Mouse (Mus musculus) neural tube, embryonic 11.5 days (tissue): ENCODE results near the gene Stat4. TPM values are rescaled to one million over a fixed set of nuclear protein-coding genes. Genes with fewer than 3 reads are reported as not detected.
A peak's percentile ranks its signal among the peaks of the same experiment; 100 is the strongest.

ENCODE experiments used
- ATAC-seq: fragments of 200-750 bp; cut with Nextera tagmentation; 2 replicates; pipeline ENCODE4 v1.8.0; 2017; ENCODE audit warnings: moderate number of reproducible peaks, mild to moderate bottlenecking, moderate TSS enrichment, moderate library complexity; ENCODE audit not compliant: insufficient read depth, low FRiP score, low TSS enrichment
- DNase-seq: peaks from one replicate; pipeline ENCODE4 v3.0.0-alpha.2; 2015; ENCODE audit warnings: low spot score
- H3K27ac ChIP-seq: fragments of 300-500 bp; sonication (generic); 2 replicates; pipeline ENCODE4 v1.5.1; 2014; ENCODE audit warnings: low read depth, mild to moderate bottlenecking, low read length
- H3K27me3 ChIP-seq: fragments of 300-500 bp; sonication (generic); 2 replicates; pipeline ENCODE4 v1.6.1; 2014; ENCODE audit warnings: mild to moderate bottlenecking, low read length, mixed read lengths; ENCODE audit not compliant: control insufficient read depth, insufficient read depth
- H3K36me3 ChIP-seq: fragments of 300-500 bp; sonication (generic); 2 replicates; pipeline ENCODE4 v1.6.1; 2014; ENCODE audit warnings: mild to moderate bottlenecking, low read length, moderate library complexity, mixed read lengths; ENCODE audit not compliant: control insufficient read depth, insufficient read depth
- H3K4me1 ChIP-seq: fragments of 300-500 bp; sonication (generic); 2 replicates; pipeline ENCODE4 v1.6.1; 2014; ENCODE audit warnings: low read length, mixed read lengths; ENCODE audit not compliant: control insufficient read depth, insufficient read depth
- H3K4me2 ChIP-seq: fragments of 300-500 bp; sonication (generic); 2 replicates; pipeline ENCODE4 v1.6.1; 2014; ENCODE audit warnings: low read depth, mild to moderate bottlenecking, moderate library complexity
- H3K4me3 ChIP-seq: fragments of 300-500 bp; sonication (generic); 2 replicates; pipeline ENCODE4 v1.5.1; 2014; ENCODE audit warnings: low read depth, low read length
- H3K9ac ChIP-seq: fragments of 300-500 bp; sonication (generic); 2 replicates; pipeline ENCODE4 v1.6.1; 2014; ENCODE audit warnings: mild to moderate bottlenecking, low read length
- H3K9me3 ChIP-seq: fragments of 300-500 bp; sonication (generic); 2 replicates; pipeline ENCODE4 v1.6.1; 2016; ENCODE audit warnings: low read length; ENCODE audit not compliant: control insufficient read depth
- WGBS: fragments of 180-500 bp; shearing (Covaris S2); extraction: QIAGEN DNeasy Blood & Tissue Kit; methylation state at CpG from one replicate; pipeline ENCODE4 v1.1.7; 2014; 5-methylcytosine and 5-hydroxymethylcytosine counted together
- polyA plus RNA-seq: library from polyadenylated mRNA; unstranded; fragments of >200 nt; fragmentation: Nextera tagmentation; extraction: Ambion mirVana; gene quantifications from 2 replicates; pipeline ENCODE4 v1.2.1, GENCODE M21; 2014

Gene Stat4
- polyA plus RNA-seq, 1 experiment from 2014 or later = 1.1 TPM

DNA sequence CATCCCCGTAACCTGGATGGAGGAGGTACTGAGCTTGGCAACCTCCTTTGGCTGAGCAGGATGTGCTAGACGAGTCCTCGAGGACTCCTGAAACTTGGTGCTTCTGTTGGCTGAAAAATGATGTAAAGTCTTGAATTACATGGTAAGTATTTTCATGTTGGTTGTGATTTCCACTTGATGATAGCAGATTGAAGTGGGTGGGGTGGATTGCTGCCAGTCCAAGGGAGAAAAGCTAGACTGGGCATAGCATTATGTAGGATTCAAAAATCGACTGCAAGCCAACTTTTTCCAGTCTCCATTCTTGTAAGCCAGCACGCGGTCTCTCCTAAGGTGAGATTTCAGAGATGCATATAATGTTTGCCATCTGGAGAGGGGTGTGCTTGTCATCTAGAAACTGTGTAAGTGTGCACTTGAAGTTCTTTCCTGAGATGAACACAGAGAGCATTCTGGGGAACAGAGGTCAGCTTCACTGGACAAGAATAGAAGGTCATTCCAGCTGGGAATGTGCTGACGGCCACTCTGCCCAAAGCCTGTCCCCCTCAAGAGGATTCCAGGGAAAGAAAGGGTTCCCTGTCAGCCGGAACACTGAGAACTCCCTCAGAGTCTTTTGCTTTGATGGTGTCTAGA is 5.1 kb downstream of the Stat4 start:
- Histone ChIP-seq H3K27me3 (no peaks in the 10 kb centered on the region), H3K27ac (no peak overlapping the region), H3K9me3 (no peaks in the 10 kb centered on the region), H3K4me3 (no peak overlapping the region), H3K9ac (no peak overlapping the region), H3K4me2 (no peak overlapping the region), H3K36me3 (no peaks in the 10 kb centered on the region), H3K4me1 (no peaks in the 10 kb centered on the region)
- 81% methylated on average over 8 of the region's 8 CpGs for WGBS
- ATAC-seq (no peak), DNase-seq (no peak)

DNA sequence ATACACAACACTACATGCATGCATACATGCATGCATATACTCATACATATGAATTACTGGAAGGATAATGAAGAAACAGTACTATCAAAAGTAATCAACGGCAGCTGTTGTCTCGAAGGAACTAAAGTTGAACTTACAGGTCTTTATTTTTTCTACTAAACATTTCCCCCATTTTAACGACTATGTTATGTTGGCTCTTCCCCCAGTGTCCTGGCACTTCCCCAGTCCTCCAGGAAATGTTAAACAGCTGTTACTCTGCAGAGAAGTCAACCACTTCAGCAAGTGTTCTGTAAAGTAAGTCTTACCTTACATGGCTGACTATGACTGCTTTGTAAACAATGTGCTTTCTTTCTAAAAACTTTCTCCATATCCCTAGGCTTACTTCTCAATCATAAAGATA is 9.1 kb downstream of the Stat4 start:
- Histone ChIP-seq H3K27ac (no peak overlapping the region), H3K9ac (no peak overlapping the region), H3K27me3 (no peaks in the 10 kb centered on the region), H3K4me3 (no peak overlapping the region), H3K4me1 (no peaks in the 10 kb centered on the region), H3K36me3 (no peaks in the 10 kb centered on the region), H3K4me2 (no peak overlapping the region), H3K9me3 (no peaks in the 10 kb centered on the region)
- ATAC-seq (no peak), DNase-seq (no peak)
- WGBS = 81% methylated on average over 3 of the region's 3 CpGs

DNA sequence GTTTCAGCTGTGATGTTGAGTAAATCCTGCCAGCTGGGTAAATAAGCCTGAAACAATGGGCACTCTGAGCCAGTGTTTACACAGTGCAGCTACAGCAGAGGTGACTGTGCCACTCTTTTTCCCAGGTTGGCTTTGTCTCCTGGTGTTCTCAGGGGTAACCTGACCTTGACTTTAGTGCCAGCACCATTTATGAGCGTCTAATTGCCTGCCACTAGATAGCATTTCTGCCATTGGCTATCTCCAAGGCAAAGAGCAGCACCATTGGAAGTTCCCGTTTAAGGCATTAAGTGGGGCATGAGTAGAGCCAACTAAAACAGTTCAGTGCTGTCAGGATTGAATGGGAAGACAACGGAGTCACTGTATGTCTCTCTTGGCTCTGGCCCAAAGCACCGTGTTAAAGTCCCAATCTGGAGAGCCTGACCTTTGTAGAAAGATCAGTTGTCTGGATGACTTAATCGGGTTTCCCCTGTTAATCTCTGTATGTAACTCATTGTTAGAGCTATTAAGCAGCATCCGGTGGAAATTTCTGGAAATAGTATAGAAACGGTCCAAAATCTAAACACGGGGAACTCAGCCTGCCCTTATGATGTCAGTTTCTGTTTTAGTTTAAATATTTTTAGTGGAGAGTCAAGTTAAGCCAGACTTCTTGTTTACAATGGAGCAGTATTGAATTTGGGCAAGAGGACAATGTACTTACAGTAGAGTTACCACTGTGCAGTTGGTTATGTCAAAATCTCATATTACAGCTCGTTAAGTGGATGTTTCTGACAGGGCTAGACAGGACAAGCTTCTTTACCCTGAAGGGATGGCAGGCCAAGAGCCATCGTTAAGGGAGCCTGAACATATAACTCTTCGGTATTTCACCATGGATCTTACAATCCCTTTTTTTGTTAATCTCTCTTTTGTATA is 10.1 kb downstream of the Stat4 start:
- Histone ChIP-seq H3K9ac (no peak overlapping the region), H3K4me3 (no peak overlapping the region), H3K27me3 (no peaks in the 10 kb centered on the region), H3K9me3 (no peaks in the 10 kb centered on the region), H3K27ac (no peak overlapping the region), H3K4me1 (no peaks in the 10 kb centered on the region), H3K36me3 (no peaks in the 10 kb centered on the region), H3K4me2 (no peak overlapping the region)
- DNase-seq (no peak), ATAC-seq (no peak)
- WGBS = 69% methylated on average over 11 of the region's 11 CpGs

DNA sequence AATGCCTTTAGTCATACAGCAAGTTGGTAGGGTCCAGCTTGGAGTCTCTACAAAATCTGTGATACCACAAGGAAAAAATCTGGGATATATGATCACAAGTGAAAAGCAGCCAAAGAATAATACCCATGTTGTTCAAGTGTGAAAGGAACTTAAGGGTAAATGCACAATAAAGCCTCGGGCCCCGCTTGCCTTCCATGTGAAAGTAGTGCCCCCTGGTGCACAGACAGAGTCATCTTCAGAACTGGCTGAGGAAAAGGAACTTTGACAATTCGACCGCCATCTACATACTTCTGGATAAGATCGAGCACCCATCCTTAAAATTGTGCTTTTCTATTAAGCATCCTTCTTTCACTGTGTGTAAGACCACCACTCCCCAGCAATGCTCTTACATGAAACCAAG is 11.6 kb downstream of the Stat4 start:
- no peak for ATAC-seq
- 53% methylated on average over 5 of the region's 5 CpGs for WGBS

DNA sequence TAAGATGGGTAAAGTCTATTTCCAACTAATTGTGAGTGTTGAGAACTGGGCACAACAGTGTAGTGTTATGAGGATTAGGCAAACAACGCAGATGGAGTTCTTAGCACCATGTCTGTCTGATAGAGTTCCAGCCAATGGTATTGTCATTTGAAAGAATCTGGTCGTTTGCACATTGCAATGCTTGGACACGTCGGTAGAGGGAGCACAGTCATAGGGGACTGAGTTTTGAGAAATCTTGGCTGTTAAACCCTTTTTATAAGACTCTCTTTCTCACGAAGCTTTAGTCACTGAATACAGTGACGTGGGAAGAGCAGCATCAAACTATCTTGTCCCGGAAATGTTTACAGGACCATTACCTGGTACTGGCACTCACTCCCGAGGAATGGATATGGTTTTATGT is 17.1 kb downstream of the Stat4 start:
- Histone ChIP-seq H3K9ac (no peak overlapping the region), H3K9me3 (no peaks in the 10 kb centered on the region), H3K27ac (no peak overlapping the region), H3K36me3 (no peaks in the 10 kb centered on the region), H3K4me2 (no peak overlapping the region), H3K27me3 (no peaks in the 10 kb centered on the region), H3K4me3 (no peak overlapping the region), H3K4me1 (peaks cover 6% of the 10 kb centered on the region; the same call in 1 of the 2 replicates)
- DNase-seq (peak; percentile 68), ATAC-seq (no peak)
- 33% methylated on average over 8 of the region's 8 CpGs for WGBS

More for the DNA sequence above, 11.6 kb downstream of the Stat4 start:
- H3K9me3 ChIP-seq = no peaks in the 10 kb centered on the region
- no peak overlapping the region for H3K27ac ChIP-seq
- no peaks in the 10 kb centered on the region for H3K4me1 ChIP-seq
- no peaks in the 10 kb centered on the region for H3K27me3 ChIP-seq
- peak; percentile 37 for DNase-seq
- H3K9ac ChIP-seq = no peak overlapping the region
- no peak overlapping the region for H3K4me2 ChIP-seq
- no peak overlapping the region for H3K4me3 ChIP-seq
- H3K36me3 ChIP-seq = no peaks in the 10 kb centered on the region

DNA sequence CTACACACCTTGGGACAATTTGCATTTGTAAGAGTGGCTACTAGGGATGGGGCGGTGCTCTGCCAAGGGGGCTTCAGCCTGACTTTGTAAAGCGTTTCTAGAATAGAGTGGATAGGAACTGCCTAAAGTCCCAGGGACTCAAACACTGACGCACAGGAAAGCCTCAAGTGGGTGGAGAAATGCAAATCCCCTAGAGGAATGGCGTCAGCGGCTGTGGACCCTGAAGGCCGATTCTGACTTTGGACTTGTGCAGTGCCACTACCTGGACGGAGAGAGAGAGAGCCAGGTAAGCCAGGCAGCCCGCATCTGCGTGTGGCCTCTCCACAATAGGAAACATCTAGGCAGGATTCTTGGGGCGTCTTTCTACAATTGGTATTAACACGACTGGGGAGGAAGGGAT is 21.5 kb downstream of the Stat4 start:
- H3K4me1 ChIP-seq = peaks cover 6% of the 10 kb centered on the region; the same call in 1 of the 2 replicates
- 8% methylated on average over 11 of the region's 11 CpGs for WGBS
- H3K4me3 ChIP-seq = 0 out of 2 replicates have a peak overlapping the region, but pooled peaks have one; percentile 1
- no peak overlapping the region for H3K27ac ChIP-seq
- H3K36me3 ChIP-seq = no peaks in the 10 kb centered on the region
- H3K9ac ChIP-seq = 0 out of 2 replicates have a peak overlapping the region, but pooled peaks have one; percentile 1
- H3K27me3 ChIP-seq = no peaks in the 10 kb centered on the region
- DNase-seq (peak; percentile 25), ATAC-seq (no peak)
- H3K4me2 ChIP-seq = peak overlapping the region; percentile 27
- no peaks in the 10 kb centered on the region for H3K9me3 ChIP-seq

DNA sequence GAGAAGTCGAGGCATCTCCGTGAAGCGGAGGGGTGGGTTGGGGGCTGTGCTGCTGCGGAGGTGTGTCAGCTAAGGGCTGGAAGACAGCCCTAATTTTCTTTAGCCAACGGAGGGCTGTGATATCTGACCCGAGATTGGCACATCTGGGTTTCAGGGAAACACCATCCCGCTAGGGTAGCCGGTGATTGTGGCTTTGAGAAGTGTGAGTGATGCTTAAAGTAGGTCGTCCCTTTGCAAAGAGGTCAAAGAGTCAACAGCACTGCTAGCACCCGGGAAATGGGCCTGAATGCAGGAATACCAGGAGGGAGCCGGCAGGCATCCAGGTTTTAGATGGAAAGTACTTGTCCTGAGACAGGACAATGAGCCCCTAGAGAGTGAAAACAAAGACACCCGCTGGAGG is 22.0 kb downstream of the Stat4 start:
- Histone ChIP-seq H3K36me3 (no peaks in the 10 kb centered on the region), H3K9ac (0 out of 2 replicates have a peak overlapping the region, but pooled peaks have one; percentile 1), H3K9me3 (no peaks in the 10 kb centered on the region), H3K27me3 (no peaks in the 10 kb centered on the region), H3K4me3 (no peak overlapping the region), H3K4me1 (peaks cover 6% of the 10 kb centered on the region; the same call in 1 of the 2 replicates), H3K4me2 (peak overlapping the region; percentile 27), H3K27ac (no peak overlapping the region)
- WGBS = 1% methylated on average over 12 of the region's 12 CpGs
- DNase-seq = no peak
- ATAC-seq = no peak

DNA sequence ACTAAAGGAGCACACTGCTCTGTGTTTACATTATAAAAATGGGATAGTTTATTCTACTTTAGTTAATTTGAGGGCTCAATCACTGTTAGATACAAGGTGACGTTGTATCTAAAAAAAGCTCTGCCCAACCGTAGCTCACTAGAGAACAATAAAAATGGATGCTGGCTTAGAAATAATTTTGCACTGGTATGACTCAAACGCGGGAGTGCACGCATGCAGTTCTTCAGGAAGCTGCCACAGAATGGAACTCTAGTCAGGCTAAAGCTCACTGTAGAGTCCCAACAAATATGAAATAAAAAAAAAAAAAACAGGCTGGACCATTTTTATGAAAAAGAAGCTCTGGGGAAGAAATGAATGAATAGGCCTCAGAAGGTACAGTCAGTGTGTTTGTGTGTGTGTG is 23.8 kb downstream of the Stat4 start:
- 93% methylated on average over 5 of the region's 5 CpGs for WGBS

More for the DNA sequence above, 23.8 kb downstream of the Stat4 start:
- Histone ChIP-seq H3K9ac (no peak overlapping the region), H3K27me3 (no peaks in the 10 kb centered on the region), H3K9me3 (no peaks in the 10 kb centered on the region), H3K4me3 (no peak overlapping the region), H3K4me1 (peaks cover 6% of the 10 kb centered on the region; the same call in 1 of the 2 replicates), H3K36me3 (no peaks in the 10 kb centered on the region), H3K4me2 (no peak overlapping the region), H3K27ac (no peak overlapping the region)
- DNase-seq (no peak), ATAC-seq (no peak)
